Mouse (Mus musculus): ENCODE data around the gene Abhd16a. TPM values are rescaled to one million over a fixed set of nuclear protein-coding genes. Genes with fewer than 3 reads are reported as not detected.

Abhd16a gene
- total RNA-seq, 2 experiments from 2014 or later, result 84.4 to 91.5 TPM

GRCm38 (mm10) chr17:35131500-35132173 is 42.6 kb downstream of the Abhd16a start, which contains the start of gene Apom:
Gene Apom, minus strand, starts transcription at chr17:35132050.
- intact Hi-C loops (cut with DNase I), result no loop called here

DNA sequence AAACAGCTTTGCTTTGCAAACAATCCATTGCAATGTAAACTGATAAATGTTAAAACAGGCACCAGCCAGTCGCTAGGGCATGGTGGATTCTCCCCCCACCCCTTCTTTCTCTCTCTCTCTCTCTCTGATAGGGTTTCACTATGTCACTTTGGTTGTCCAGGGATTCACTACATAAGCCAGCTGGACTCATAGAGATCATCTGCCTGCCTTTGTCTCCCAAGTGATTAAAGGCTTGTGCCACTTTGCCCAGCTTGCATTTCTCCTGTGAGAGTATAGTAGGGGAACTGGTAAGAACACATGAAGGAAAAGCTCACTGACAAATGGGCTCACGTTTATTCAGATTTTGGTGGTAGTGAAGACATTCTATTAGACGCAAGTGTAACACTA is 43.1 kb downstream of the Abhd16a start:
- intact Hi-C loops (cut with DNase I), result no loop called here
- no peak for DNase-seq (ENCODE audit: extremely low spot score in 1 of 2, low spot score in 2 of 2)

More at GRCm38 (mm10) chr17:35131500-35132173, 42.6 kb downstream of the Abhd16a start, which contains the start of gene Apom:
- DNase-seq (ENCODE audit: extremely low spot score in 1 of 2, low spot score in 2 of 2), result no peak

DNA sequence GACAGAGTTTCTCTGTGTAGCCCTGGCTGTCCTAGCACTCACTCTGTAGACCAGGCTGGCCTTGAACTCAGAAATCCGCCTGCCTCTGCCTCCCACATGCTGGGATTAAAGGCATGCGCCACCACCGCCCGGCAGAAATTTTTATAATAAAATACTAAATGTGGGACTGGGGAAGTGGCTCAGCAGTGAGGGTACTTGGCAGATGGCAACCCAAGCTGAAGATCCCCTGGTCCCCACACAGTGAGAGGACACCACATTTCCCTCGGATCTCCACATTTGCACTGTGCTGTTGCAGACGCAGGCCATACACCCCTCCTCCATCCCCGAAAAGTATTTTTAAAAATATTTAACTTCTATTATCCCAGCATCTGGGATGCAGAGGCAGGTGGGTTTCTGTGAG is 44.5 kb downstream of the Abhd16a start:
- no peak for DNase-seq (ENCODE audit: extremely low spot score in 1 of 2, low spot score in 2 of 2)
- intact Hi-C loops (cut with DNase I), result no loop called here

- peak; percentile 92 to 96 for DNase-seq (ENCODE audit: extremely low spot score in 1 of 2, low spot score in 2 of 2)
- intact Hi-C loops (cut with DNase I), result no loop called here
Observed at GRCm38 (mm10) chr17:35134801-35135590, 45.9 kb downstream of the Abhd16a start, which contains the start of gene Bag6. Gene Bag6, plus strand, starts transcription at chr17:35135178.

DNA sequence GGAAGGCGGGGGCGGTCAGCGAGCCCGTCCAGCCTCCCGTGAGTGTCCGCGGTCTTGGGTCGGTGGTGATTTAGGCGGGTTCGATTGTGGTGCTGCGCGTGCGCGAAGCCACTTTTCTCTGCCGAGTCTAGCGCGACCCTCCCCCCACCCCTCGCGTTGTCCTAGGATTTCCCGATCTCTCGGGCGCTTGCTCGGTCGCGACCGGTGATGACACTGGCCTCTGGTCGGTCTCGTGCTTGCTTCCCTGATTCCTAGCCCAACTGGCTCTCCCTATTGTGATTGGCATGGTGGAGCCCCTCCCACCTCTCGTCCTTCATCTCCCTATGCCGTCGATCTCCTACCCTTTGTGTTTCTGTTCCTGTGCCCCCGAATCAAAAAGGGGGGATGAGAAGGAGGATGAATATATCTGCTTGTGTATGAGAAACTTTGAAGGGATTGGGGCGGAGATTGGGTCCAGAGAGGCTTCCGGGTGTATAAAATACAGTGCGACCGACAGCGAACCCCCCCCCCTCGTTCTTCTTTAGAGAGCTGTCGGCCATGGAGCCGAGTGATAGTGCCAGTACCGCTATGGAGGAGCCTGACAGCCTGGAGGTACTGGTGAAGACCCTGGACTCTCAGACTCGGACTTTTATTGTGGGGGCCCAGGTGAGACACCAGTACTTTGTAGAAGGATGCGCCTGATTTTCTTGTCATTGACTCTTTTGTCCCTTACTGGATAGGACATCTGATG is 46.7 kb downstream of the Abhd16a start:
- no peak for DNase-seq (ENCODE audit: extremely low spot score in 1 of 2, low spot score in 2 of 2)
- intact Hi-C loops (cut with DNase I), result no loop called here

DNA sequence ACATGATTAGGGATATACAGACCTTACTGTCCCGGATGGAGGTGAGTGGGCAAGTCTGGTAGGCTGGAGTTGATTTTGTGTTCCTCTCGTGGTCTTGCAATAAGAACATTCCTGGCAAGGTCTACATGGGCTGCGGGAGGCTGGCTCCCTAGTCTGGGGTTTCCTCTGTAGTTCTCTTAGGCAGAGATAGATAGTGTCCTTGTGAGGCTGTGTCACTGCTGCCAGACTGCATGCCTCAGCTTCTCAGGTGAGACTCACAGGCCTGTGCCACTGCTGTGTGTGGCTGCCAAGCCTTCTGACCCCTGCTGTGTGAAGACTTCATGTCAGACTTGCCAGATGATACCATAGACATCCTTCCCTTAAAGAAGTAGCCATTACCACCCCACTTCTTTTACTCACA is 50.2 kb downstream of the Abhd16a start:
- no peak for DNase-seq (ENCODE audit: extremely low spot score in 1 of 2, low spot score in 2 of 2)
- intact Hi-C loops (cut with DNase I), result no loop called here

GRCm38 (mm10) chr17:35140490-35140996 is 51.5 kb downstream of the Abhd16a start:
- DNase-seq (ENCODE audit: extremely low spot score in 1 of 2, low spot score in 2 of 2), result no peak
- intact Hi-C loops (cut with DNase I), result no loop called here

- intact Hi-C loops (cut with DNase I), result loop anchor here (2.0 kb wide), 1 partner anchor 17 kb away; no protein-coding TSS in a partner anchor
- DNase-seq (ENCODE audit: extremely low spot score in 1 of 2, low spot score in 2 of 2), result no peak
Observed at GRCm38 (mm10) chr17:35141971-35142370, 52.9 kb downstream of the Abhd16a start.

DNA sequence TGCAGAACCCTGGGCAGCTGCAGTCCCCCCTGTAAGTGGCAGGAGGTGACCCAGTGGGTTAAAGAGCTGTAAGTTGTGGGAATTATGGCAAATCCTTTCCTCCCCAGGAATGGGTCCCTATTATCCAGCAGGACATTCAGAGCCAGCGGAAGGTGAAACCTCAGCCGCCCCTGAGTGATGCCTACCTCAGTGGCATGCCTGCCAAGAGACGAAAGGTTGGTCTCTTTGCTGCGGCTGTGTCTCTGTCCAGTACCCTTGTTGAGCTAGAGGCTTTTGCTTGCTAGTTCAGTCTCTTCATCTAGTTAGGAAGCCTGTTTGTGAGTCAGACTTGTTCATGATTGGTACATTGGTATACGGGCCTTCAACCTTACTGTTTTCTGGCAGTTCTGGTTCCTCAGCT is 57.1 kb downstream of the Abhd16a start:
- no peak for DNase-seq (ENCODE audit: extremely low spot score in 1 of 2, low spot score in 2 of 2)
- intact Hi-C loops (cut with DNase I), result no loop called here

DNA sequence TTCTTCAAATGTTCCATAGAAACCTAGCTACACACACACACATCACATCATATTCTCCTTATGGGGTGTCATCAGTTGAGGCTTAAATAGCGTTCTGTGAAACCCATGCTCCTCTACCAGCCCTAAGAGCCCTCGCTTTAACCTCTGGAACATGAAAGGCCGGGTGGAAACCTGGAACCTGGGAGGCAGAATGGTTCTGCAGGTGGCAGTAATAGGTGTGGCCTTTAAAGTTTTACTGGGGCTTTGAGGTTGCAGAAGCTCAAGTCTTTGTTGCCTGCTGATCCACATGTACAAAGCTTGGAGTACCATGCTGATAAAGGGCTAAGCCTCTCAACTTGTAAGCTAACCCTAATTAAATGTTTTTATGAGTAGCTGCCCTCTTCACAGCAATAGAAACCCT is 58.3 kb downstream of the Abhd16a start:
- no peak for DNase-seq (ENCODE audit: extremely low spot score in 1 of 2, low spot score in 2 of 2)

GRCm38 (mm10) chr17:35147922-35148639 is 59.0 kb downstream of the Abhd16a start:
- intact Hi-C loops (cut with DNase I), result no loop called here

More for the DNA sequence above, 58.3 kb downstream of the Abhd16a start:
- intact Hi-C loops (cut with DNase I), result no loop called here

GRCm38 (mm10) chr17:35152121-35152520 is 63.1 kb downstream of the Abhd16a start:
- intact Hi-C loops (cut with DNase I), result no loop called here
- DNase-seq (ENCODE audit: extremely low spot score in 1 of 2, low spot score in 2 of 2), result no peak

More at GRCm38 (mm10) chr17:35147922-35148639, 59.0 kb downstream of the Abhd16a start:
- no peak for DNase-seq (ENCODE audit: extremely low spot score in 1 of 2, low spot score in 2 of 2)

Other genes with a start within 250 kb of the Abhd16a start
- gene Skiv2l, start 239.1 kb upstream of the Abhd16a start, total RNA-seq (2021), result 10 to 100 TPM; 66.7 to 78.0 TPM
- 10 to 100 TPM; 28.1 to 28.4 TPM for gene Nelfe, start 238.9 kb upstream of the Abhd16a start, total RNA-seq (2021)
- gene Cfb, start 226.7 kb upstream of the Abhd16a start, total RNA-seq (2021), result under 1 TPM; 0.51 to 0.62 TPM
- gene Zbtb12, start 209.8 kb upstream of the Abhd16a start, total RNA-seq (2021), result 1 to 10 TPM; 6.3 to 6.8 TPM
- not detected for gene Gm20547, start 207.2 kb upstream of the Abhd16a start, total RNA-seq (2021)
- 1 to 10 TPM; 2.1 to 2.9 TPM for gene C2, start 191.0 kb upstream of the Abhd16a start, total RNA-seq (2021)
- 100 to 1,000 TPM; 174 to 181 TPM for gene Ehmt2, start 190.8 kb upstream of the Abhd16a start, total RNA-seq (2021)
- under 1 TPM; 0.14 to 0.30 TPM for gene Slc44a4, start 174.8 kb upstream of the Abhd16a start, total RNA-seq (2021)
- gene Neu1, start 158.0 kb upstream of the Abhd16a start, total RNA-seq (2021), result 10 to 100 TPM; 23.8 to 27.3 TPM
- 1 to 10 TPM; 1.2 to 2.0 TPM for gene Hspa1b, start 130.0 kb upstream of the Abhd16a start, total RNA-seq (2021)
- gene Gm20481, start 119.4 kb upstream of the Abhd16a start, total RNA-seq (2021), result not detected
- 1 to 10 TPM; 3.0 to 5.4 TPM for gene Hspa1a, start 117.1 kb upstream of the Abhd16a start, total RNA-seq (2021)
- under 1 TPM in 1 of 2 experiments, not detected in 1; 0.20 TPM for gene Hspa1l, start 116.6 kb upstream of the Abhd16a start, total RNA-seq (2021)
- gene Lsm2, start 107.4 kb upstream of the Abhd16a start, total RNA-seq (2021), result 10 to 100 TPM; 25.4 to 27.2 TPM
- gene Vars, start 88.3 kb upstream of the Abhd16a start, total RNA-seq (2021), result 10 to 100 TPM; 55.1 to 56.7 TPM
- gene Vwa7, start 72.7 kb upstream of the Abhd16a start, total RNA-seq (2021), result under 1 TPM; 0.18 to 0.19 TPM
- gene Sapcd1, start 61.2 kb upstream of the Abhd16a start, total RNA-seq (2021), result 1 to 10 TPM in 1 of 2 experiments, under 1 TPM in 1; 0.83 to 1.0 TPM
- under 1 TPM; 0.81 to 0.97 TPM for gene Msh5, start 42.5 kb upstream of the Abhd16a start, total RNA-seq (2021)
- 10 to 100 TPM; 14.3 to 15.8 TPM for gene Clic1, start 39.3 kb upstream of the Abhd16a start, total RNA-seq (2021)
- gene Ddah2, start 30.2 kb upstream of the Abhd16a start, total RNA-seq (2021), result 10 to 100 TPM; 26.3 to 31.1 TPM
- not detected for gene Ly6g6c, start 23.9 kb upstream of the Abhd16a start, total RNA-seq (2021)
- gene Mpig6b, start 23.1 kb upstream of the Abhd16a start, total RNA-seq (2021), result not detected
- 1 to 10 TPM; 1.6 to 2.3 TPM for gene Ly6g6e, start 12.4 kb upstream of the Abhd16a start, total RNA-seq (2021)
- gene Ly6g6d, start 11.2 kb upstream of the Abhd16a start, total RNA-seq (2021), result 1 to 10 TPM in 1 of 2 experiments, not detected in 1; 1.1 TPM
- gene Ly6g6f, start 3.7 kb upstream of the Abhd16a start, total RNA-seq (2021), result not detected
- gene Ly6g5c, start 19.0 kb downstream of the Abhd16a start, total RNA-seq (2021), result not detected
- under 1 TPM; 0.58 to 0.81 TPM for gene Ly6g5b, start 26.2 kb downstream of the Abhd16a start, total RNA-seq (2021)
- 10 to 100 TPM; 13.2 to 17.7 TPM for gene Gpank1, start 32.2 kb downstream of the Abhd16a start, total RNA-seq (2021)
- gene Csnk2b, start 32.8 kb downstream of the Abhd16a start, total RNA-seq (2021), result 100 to 1,000 TPM; 196 to 210 TPM
- gene D17H6S53E, start 37.1 kb downstream of the Abhd16a start, total RNA-seq (2021), result 10 to 100 TPM; 23.8 to 24.6 TPM
- gene Apom, start 42.8 kb downstream of the Abhd16a start, total RNA-seq (2021), result under 1 TPM in 1 of 2 experiments, not detected in 1; 0.34 TPM
- 100 to 1,000 TPM; 297 to 299 TPM for gene Bag6, start 45.9 kb downstream of the Abhd16a start, total RNA-seq (2021)
- 100 to 1,000 TPM; 261 to 270 TPM for gene Prrc2a, start 75.6 kb downstream of the Abhd16a start, total RNA-seq (2021)
- gene Aif1, start 86.8 kb downstream of the Abhd16a start, total RNA-seq (2021), result 10 to 100 TPM in 1 of 2 experiments, 1 to 10 TPM in 1; 8.0 to 12.5 TPM
- 10 to 100 TPM; 13.7 to 14.9 TPM for gene Lst1, start 99.2 kb downstream of the Abhd16a start, total RNA-seq (2021)
- 1 to 10 TPM in 1 of 2 experiments, under 1 TPM in 1; 0.77 to 1.4 TPM for gene Ltb, start 105.2 kb downstream of the Abhd16a start, total RNA-seq (2021)
- under 1 TPM in 1 of 2 experiments, not detected in 1; 0.19 TPM for gene Tnf, start 112.7 kb downstream of the Abhd16a start, total RNA-seq (2021)
- 1 to 10 TPM in 1 of 2 experiments, under 1 TPM in 1; 0.51 to 1.1 TPM for gene Lta, start 116.1 kb downstream of the Abhd16a start, total RNA-seq (2021)
- not detected for gene Gm16181, start 131.6 kb downstream of the Abhd16a start, total RNA-seq (2021)
- 100 to 1,000 TPM; 329 to 351 TPM for gene Atp6v1g2, start 144.4 kb downstream of the Abhd16a start, total RNA-seq (2021)
- gene Nfkbil1, start 146.5 kb downstream of the Abhd16a start, total RNA-seq (2021), result 10 to 100 TPM; 12.7 to 14.6 TPM
- gene Ddx39b, start 152.5 kb downstream of the Abhd16a start, total RNA-seq (2021), result 100 to 1,000 TPM; 255 to 261 TPM
- 10 to 100 TPM; 18.2 to 21.5 TPM for gene H2-D1, start 173.5 kb downstream of the Abhd16a start, total RNA-seq (2021)
- under 1 TPM; 0.67 to 0.81 TPM for gene H2-Q1, start 231.1 kb downstream of the Abhd16a start, total RNA-seq (2021)

Measured in left cerebral cortex, postnatal 10 days (tissue).